Mouse (Mus musculus): ENCODE measurements around the gene Slc2a13. TPM values are rescaled to one million over a fixed set of nuclear protein-coding genes. Genes with fewer than 3 reads are reported as not detected.

Slc2a13 gene
- 18.2 and 19.9 TPM in 2 replicates for polyA plus RNA-seq (2012; rRNA removed)

GRCm38 (mm10) chr15:91573111-91573538 lies at the start of gene Slc2a13:
Slc2a13 (minus strand) TSS chr15:91573261.
- peak; percentile 91 to 92 for DNase-seq
- under 1% methylated on average over 26 of the region's 26 CpGs for WGBS
- Histone ChIP-seq H3K27ac (ENCODE audit: insufficient read depth, low read length) (peak within 1 kb of the TSS; percentile 51), H3K4me1 (ENCODE audit: control insufficient read depth, insufficient read depth, low read length) (0 out of 2 replicates have a peak, but pooled peaks cover 2% of the 10 kb centered on the region), H3K27me3 (ENCODE audit: control insufficient read depth, insufficient read depth, low read length) (no peaks in the 10 kb centered on the region), H3K4me3 (replicated peaks; ENCODE audit: insufficient read depth, low read depth, low read length) (peak within 1 kb of the TSS; percentile 80)
- TF ChIP-seq CTCF (IDR thresholded peaks at IDR 0.05; ENCODE audit: borderline replicate concordance, insufficient read depth, low read depth, low read length) (no peak), POLR2A (IDR thresholded peaks at IDR 0.05; ENCODE audit: borderline replicate concordance, insufficient read depth, low read length) (peak; percentile 75)

DNA sequence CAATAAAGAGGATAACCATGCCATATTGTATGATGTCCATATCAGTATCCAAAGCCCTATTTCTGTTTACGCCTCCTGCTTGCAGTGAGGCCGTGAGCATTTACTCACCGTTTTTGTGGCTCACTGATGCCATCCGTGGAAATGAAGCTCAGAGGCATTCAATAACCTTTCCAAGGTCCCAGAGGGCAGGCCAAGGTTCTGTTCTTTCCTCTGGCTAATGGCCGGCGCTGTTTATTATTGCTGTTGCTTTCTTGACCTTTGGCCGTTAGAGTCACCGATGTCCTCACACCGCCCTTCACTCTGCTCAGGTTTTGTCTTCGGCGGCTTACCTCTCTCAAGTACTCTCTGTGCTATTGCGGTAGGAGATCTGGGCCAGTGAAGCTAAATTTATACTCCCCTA lies 43.0 kb upstream of the Slc2a13 start:
- peaks cover 13% of the 10 kb centered on the region; the same call in 1 of the 2 replicates for H3K4me1 ChIP-seq (ENCODE audit: control insufficient read depth, insufficient read depth, low read length)
- H3K27me3 ChIP-seq (ENCODE audit: control insufficient read depth, insufficient read depth, low read length), result no peaks in the 10 kb centered on the region
- peak overlapping the region; percentile 19; the same call in 1 of the 2 replicates for H3K27ac ChIP-seq (ENCODE audit: insufficient read depth, low read length)
- no peak overlapping the region for H3K4me3 ChIP-seq (replicated peaks; ENCODE audit: insufficient read depth, low read depth, low read length)
- 94% methylated on average over 12 of the region's 12 CpGs for WGBS
- TF ChIP-seq CTCF (IDR thresholded peaks at IDR 0.05; ENCODE audit: borderline replicate concordance, insufficient read depth, low read depth, low read length), result no peak
- no peak for DNase-seq

DNA sequence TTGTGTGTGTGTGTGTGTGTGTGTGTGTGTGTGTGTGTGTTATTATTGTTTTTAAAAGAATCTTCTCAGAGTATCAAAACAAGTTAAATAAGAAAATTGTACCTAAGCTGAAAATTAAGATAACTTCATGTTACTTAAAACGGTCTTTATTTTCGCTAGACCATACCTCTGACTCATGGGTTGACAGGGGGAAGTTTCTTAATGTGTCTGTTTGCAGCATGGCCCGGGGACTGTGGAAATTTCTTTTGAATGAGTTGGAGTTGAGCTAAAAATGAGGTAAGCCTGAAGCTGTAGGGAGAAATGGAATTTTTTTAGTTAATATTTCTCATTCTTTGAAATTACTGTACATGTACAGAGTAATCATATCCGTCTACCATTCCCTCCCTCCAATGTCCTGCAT lies 42.5 kb upstream of the Slc2a13 start:
- Histone ChIP-seq H3K27ac (ENCODE audit: insufficient read depth, low read length) (peak overlapping the region; percentile 99), H3K27me3 (ENCODE audit: control insufficient read depth, insufficient read depth, low read length) (no peaks in the 10 kb centered on the region), H3K4me1 (ENCODE audit: control insufficient read depth, insufficient read depth, low read length) (peaks cover 13% of the 10 kb centered on the region; the same call in 1 of the 2 replicates), H3K4me3 (replicated peaks; ENCODE audit: insufficient read depth, low read depth, low read length) (no peak overlapping the region)
- WGBS, result 93% methylated on average over 4 of the region's 4 CpGs
- no peak for DNase-seq
- no peak for TF ChIP-seq CTCF (IDR thresholded peaks at IDR 0.05; ENCODE audit: borderline replicate concordance, insufficient read depth, low read depth, low read length)

- peak; percentile 31; the same call in 1 of the 2 replicates for TF ChIP-seq POLR2A (IDR thresholded peaks at IDR 0.05; ENCODE audit: borderline replicate concordance, insufficient read depth, low read length)
- no peak for TF ChIP-seq CTCF (IDR thresholded peaks at IDR 0.05; ENCODE audit: borderline replicate concordance, insufficient read depth, low read depth, low read length)
- Histone ChIP-seq H3K27ac (ENCODE audit: insufficient read depth, low read length) (peak overlapping the region; percentile 99), H3K4me1 (ENCODE audit: control insufficient read depth, insufficient read depth, low read length) (peaks cover 13% of the 10 kb centered on the region; the same call in 1 of the 2 replicates), H3K4me3 (replicated peaks; ENCODE audit: insufficient read depth, low read depth, low read length) (peak overlapping the region; percentile 16), H3K27me3 (ENCODE audit: control insufficient read depth, insufficient read depth, low read length) (no peaks in the 10 kb centered on the region)
- WGBS, result 8% methylated on average over 11 of the region's 11 CpGs
- peak; percentile 81 to 91 for DNase-seq
These were observed 41.1 kb upstream of the Slc2a13 start for GRCm38 (mm10) chr15:91613981-91614665.

DNA sequence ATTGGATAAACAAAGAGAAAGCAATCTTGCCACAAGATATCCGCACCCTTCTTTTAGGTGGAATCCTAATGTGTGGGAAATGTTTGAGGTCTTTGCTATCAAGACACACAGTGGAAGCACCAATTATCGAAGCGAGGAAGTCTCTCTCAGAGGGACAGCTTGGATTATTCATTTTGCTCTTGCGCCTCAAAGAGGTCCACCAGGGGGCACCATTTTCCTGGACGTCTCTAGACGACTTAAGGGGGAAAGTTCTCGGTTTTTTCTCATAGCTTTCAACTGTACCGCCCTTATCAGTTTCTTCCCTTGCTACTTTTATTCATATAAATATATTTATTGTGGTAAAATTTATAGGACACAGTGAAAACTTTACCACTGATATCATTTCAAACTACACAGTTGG lies 36.7 kb upstream of the Slc2a13 start:
- TF ChIP-seq POLR2A (IDR thresholded peaks at IDR 0.05; ENCODE audit: borderline replicate concordance, insufficient read depth, low read length) (no peak), CTCF (IDR thresholded peaks at IDR 0.05; ENCODE audit: borderline replicate concordance, insufficient read depth, low read depth, low read length) (peak; percentile 69; the same call in 1 of the 2 replicates)
- 18% methylated on average over 8 of the region's 8 CpGs for WGBS
- peaks cover 8% of the 10 kb centered on the region; the same call in 1 of the 2 replicates for H3K4me1 ChIP-seq (ENCODE audit: control insufficient read depth, insufficient read depth, low read length)
- H3K4me3 ChIP-seq (replicated peaks; ENCODE audit: insufficient read depth, low read depth, low read length), result no peak overlapping the region
- H3K27me3 ChIP-seq (ENCODE audit: control insufficient read depth, insufficient read depth, low read length), result no peaks in the 10 kb centered on the region
- DNase-seq, result peak; percentile 59 to 72
- no peak overlapping the region for H3K27ac ChIP-seq (ENCODE audit: insufficient read depth, low read length)

DNA sequence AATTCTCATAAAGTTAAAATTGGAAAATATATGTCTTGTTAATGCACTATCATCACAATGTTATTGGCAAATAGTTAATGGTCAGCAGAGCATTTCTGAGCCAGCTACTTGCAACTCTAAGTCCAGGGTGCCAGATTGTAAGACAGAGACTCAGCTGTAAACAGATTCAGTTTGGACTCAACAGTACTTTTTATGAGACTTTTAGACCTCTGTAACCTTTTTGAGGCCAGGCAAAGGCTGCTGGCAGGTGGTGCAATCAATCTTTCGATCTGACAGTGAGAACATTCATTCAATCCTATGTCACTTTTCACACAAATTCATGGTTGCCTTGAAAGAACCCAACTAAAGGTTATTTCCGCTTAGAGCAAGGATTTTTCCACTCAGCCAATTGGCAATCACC lies 35.8 kb upstream of the Slc2a13 start:
- Histone ChIP-seq H3K4me3 (replicated peaks; ENCODE audit: insufficient read depth, low read depth, low read length) (no peak overlapping the region), H3K4me1 (ENCODE audit: control insufficient read depth, insufficient read depth, low read length) (peaks cover 3% of the 10 kb centered on the region; the same call in 1 of the 2 replicates), H3K27ac (ENCODE audit: insufficient read depth, low read length) (no peak overlapping the region), H3K27me3 (ENCODE audit: control insufficient read depth, insufficient read depth, low read length) (no peaks in the 10 kb centered on the region)
- TF ChIP-seq POLR2A (IDR thresholded peaks at IDR 0.05; ENCODE audit: borderline replicate concordance, insufficient read depth, low read length) (no peak), CTCF (IDR thresholded peaks at IDR 0.05; ENCODE audit: borderline replicate concordance, insufficient read depth, low read depth, low read length) (no peak)
- 82% methylated on average over 2 of the region's 2 CpGs for WGBS
- no peak for DNase-seq

DNA sequence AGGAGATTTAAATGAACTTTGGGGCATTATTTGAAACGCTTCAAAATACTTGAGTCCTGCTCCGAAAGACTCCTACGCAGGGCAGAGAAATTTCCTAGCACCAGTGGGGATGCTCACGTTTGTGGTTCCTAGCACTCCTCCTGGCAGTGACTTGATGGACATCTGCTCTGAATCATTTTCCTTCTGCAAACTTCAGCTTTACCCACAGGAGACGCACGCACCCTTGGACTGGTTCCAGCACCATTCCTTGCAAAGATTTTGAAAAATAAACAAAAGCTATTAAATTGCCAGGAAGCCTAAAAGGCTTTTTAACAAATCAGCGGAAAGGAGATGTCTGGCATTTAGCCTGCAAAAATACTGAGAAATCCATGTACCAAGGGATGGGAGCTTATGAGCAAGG lies 28.1 kb upstream of the Slc2a13 start:
- H3K27me3 ChIP-seq (ENCODE audit: control insufficient read depth, insufficient read depth, low read length), result no peaks in the 10 kb centered on the region
- no peak overlapping the region for H3K4me3 ChIP-seq (replicated peaks; ENCODE audit: insufficient read depth, low read depth, low read length)
- WGBS, result 40% methylated on average over 7 of the region's 7 CpGs
- no peak for DNase-seq
- H3K4me1 ChIP-seq (ENCODE audit: control insufficient read depth, insufficient read depth, low read length), result no peaks in the 10 kb centered on the region
- no peak overlapping the region for H3K27ac ChIP-seq (ENCODE audit: insufficient read depth, low read length)
- TF ChIP-seq CTCF (IDR thresholded peaks at IDR 0.05; ENCODE audit: borderline replicate concordance, insufficient read depth, low read depth, low read length) (no peak), POLR2A (IDR thresholded peaks at IDR 0.05; ENCODE audit: borderline replicate concordance, insufficient read depth, low read length) (no peak)

DNA sequence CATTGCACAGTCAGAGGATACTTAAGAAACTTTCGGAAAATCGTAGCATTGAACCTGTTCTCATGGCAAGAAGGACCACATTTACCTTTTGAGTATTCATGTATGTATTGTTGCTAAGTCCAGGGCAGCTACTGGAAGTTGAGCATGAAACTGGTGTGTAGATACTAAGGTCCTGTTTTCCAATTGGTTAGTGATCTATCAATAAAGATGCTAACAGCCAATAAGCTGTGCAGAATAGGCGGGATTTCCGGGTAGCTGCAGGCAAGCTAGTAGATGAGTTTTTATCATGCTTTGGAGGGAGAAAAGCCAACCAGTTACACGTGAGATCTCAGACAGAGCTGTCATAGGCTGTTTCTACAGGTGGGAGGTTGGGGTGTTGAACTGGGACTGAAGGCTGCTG lies 24.2 kb upstream of the Slc2a13 start:
- no peak overlapping the region for H3K27ac ChIP-seq (ENCODE audit: insufficient read depth, low read length)
- TF ChIP-seq CTCF (IDR thresholded peaks at IDR 0.05; ENCODE audit: borderline replicate concordance, insufficient read depth, low read depth, low read length) (no peak), POLR2A (IDR thresholded peaks at IDR 0.05; ENCODE audit: borderline replicate concordance, insufficient read depth, low read length) (no peak)
- WGBS, result 90% methylated on average over 5 of the region's 5 CpGs
- H3K4me3 ChIP-seq (replicated peaks; ENCODE audit: insufficient read depth, low read depth, low read length), result no peak overlapping the region
- no peaks in the 10 kb centered on the region for H3K4me1 ChIP-seq (ENCODE audit: control insufficient read depth, insufficient read depth, low read length)
- H3K27me3 ChIP-seq (ENCODE audit: control insufficient read depth, insufficient read depth, low read length), result no peaks in the 10 kb centered on the region
- DNase-seq, result no peak

Measured in cerebellum, adult 2 months (tissue).